Mouse (Mus musculus) T-helper 17 cell (primary cell): Measurements from ENCODE around the gene Palm2.

ENCODE experiments used
- in situ Hi-C, 2 experiments: fragments of 300-600 bp; cut with MboI, MseI; formaldehyde crosslinking; loops; 1 replicate in 1 of 2; 2 replicates in 1 of 2; pipeline ENCODE4 v1.15.1; 2025; ENCODE audit warnings: high pct_unique_total_duplicates in 2 of 2

The Palm2 gene

DNA sequence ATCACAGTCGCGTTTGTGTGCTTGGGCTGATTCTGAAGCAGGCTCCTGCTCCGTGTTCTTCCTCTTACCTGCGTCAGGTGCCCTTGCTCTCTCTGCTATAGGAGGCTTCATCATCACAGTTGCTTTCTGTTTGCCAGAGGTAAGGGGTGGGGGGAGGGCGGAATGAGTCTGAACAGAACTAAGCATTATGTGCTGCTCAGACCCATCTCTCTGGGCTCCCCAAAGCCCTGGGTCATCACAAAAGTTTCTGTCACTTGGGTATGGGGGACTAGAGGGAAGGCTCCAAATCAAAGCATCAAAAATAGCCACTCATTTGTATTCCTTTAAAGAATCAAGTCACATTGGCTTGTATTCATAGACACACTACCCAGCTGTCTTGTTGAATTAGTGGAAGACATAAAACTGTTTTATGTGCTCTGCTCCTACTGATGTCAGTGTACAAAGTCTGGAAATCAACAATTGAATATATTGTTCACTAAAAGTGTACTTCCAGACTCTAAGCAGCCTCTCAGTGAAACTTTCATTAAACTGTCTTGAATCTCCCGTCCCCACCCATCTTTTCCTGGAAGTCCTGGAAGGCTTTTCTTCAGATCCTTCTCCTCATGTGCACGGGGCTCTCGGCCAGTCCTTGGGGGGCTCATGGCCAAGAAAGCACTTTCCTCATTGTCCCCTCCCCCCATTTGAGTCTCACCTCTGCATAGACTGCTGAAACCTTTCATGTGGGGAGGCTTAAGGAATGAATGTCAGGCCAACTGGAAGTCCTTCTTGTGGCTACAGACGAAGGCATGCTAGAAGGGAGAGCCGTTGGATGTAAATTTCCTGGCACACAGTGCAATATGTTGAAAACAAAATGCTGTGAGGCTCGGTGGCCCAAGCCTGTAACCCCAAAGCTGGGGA, 269.8 kb downstream of the Palm2 start:
- in situ Hi-C loops: no loop called here

DNA sequence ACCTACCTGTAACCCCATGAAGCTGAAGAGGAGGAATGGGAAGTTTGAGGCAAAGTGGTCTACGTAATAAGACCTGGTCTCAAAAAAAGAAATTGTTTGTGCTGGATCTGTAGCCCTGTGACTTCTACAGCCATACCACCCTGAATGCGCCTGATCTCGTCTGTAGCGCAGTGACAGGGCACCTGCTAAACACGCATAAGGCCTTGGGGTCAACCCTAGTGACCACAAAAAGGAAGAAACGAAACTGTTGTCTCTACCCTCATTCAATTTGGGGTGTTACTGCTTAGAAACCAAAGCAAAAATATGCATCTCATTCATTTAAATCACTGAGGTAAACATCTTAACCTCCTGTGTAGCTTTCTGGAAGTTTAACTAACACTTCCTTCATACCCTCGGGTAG, 270.5 kb downstream of the Palm2 start:
- in situ Hi-C loops: no loop called here

DNA sequence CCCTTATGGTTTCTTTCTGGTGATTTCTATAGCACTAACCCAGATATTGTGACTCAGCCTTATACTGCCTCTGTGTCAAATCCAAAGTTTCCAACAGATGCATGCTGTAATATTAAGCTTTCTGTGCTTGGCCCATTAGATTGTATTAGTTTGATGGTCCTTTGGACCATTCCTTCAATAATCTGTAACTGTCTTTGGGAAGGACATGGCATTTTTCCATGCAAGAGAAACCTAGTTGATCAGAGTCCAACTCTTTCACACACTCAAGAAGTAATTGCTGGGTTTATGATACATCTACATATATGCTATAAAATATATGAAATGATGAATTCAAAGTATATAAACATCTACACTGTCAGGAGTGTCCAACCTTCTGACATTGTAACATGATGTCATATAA, 281.8 kb downstream of the Palm2 start:
- in situ Hi-C loops: no loop called here

DNA sequence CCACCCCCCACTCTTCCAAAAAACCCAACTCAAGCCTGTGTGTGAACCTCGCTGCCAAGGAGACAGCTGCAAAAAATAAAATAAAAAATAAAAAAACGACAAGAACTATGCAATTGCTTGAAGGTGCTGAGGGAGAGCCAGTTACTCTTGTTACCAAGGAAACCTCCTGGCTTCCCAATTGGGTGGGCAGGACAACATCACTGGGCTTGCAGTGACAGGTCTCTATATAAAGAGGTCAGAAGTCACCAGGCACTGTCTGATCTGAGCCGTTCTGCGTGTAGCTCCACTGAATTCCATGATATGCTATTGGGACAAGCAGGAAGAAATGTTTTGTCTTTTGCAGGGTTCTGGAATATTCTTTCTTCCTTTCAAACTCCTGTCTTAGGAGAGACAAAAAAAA, 282.7 kb downstream of the Palm2 start:
- in situ Hi-C loops: no loop called here

DNA sequence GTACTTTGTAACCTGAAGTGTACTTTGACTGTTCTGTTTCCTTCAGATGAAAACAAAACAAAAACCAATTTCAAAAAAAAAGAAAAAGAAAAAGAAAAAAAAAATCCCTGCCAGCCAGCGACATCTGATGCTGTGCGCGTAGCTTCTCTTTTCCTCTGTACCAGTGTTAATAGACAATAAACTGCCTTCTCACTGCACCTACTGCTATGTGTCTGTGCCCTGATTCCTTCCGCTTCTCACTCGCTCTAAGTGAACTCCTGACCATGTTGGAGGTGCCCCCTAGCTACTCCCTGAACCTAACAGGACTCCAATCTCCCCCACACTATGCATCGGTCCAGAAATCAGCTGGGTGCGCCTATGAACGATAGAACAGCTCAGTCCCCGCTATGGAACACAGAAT, 283.3 kb downstream of the Palm2 start, which contains the start of gene Akap2:
Gene Akap2 (plus strand): TSS at position 304 of the 400 bp plus-strand sequence.
- in situ Hi-C loops: no loop called here

DNA sequence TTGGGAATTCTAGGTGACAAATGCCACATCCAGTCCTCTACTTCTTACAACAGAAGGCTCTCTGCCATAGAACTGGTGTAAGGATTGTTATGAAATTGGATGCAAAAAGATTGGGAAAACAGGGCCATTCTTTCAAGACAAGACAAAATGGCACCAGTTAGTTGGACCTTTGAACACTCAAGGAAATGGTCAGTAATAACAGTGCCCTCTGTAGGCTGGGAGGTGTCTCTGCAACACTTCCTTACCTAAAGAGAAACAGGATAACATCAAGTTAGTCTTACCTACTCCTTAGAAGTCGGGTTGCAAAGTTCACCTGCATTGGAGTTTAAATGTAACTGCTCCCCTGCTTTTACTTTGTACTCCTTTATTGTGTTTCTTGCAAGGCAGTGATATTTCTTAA, 285.3 kb downstream of the Palm2 start:
- in situ Hi-C loops: no loop called here

DNA sequence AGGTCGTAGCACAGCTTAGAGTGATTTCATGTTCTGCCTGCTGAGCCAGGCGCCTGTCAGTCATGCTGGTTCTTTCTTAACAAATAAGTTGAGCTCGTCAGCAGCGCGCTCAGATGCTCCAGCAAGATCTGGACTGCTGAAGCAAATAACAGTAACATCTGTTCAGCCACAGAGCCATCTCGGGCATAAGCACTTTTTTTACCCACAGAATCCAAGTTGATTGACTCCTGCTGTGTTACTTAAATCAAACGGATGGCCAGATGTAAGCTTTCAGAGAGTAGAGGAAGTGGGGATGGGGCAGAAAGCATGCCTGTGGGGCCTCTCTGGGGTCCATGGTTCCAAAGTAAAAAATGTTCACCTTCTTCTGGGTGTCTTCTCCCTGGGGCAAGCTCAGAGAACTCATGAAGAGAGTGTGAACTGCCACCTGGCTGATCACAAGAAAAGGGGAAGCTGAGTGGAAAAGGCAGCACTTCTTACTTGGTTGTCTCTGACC, 286.9 kb downstream of the Palm2 start:
- in situ Hi-C loops: no loop called here

DNA sequence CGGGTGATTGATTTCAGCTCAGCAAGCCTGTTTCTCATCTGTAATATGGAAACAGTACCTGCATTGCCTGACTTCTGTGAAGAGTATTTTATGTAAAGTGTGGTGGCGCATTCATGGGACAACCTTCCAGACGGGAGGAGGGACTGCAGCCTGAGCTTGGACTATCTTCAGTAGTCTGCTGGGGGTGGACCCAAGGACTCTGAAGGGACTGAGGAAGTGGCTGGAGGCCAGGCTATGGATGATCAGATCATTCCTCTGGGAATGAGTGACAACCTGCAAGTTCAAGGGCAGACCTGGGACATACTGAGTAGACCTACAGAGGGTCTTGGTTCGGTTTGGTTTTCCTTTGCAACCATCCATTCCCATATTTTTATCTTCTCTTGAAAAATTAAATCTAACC, 288.2 kb downstream of the Palm2 start:
- in situ Hi-C loops: no loop called here

DNA sequence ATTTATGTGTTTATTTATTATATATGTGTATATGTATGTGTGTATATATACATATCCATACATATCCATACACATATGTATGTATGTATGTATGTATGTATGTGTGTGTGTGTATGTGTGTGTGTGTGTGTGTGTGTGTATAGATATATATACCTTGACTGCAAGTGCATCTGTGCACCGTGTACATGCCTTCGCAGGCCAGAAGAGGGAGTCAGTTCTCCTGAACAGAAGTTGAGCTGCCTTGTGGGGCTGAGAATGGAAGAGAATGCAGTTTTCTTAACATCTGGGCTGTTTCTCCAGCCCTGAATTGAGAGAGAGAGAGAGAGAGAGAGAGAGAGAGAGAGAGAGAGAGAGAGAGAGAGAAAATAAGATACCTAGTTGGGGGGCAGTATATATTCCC, 289.6 kb downstream of the Palm2 start:
- in situ Hi-C loops: no loop called here

DNA sequence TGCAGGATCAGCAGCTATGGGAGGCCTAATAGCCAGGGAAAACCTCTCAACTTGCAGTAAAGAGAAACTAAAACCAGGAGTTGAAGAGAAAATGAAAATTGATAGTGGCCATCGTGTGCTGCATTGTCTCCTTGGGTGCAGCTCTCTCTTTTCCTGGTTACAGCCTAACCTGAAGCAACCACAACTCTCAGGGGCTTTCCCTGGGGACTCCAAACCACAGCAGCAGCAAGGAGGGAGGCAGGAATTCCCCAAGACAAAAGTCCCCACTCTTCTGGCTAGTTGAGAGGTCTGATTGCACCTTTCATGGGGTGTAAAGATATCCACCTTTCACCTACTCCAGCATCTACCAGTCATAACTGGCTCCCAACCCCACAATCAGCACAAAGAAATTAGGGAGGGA, 291.5 kb downstream of the Palm2 start:
- in situ Hi-C loops: loop anchor here in 1 of 2 experiments (5.0 kb wide), 1 partner anchor 67 kb away; no protein-coding TSS in a partner anchor

DNA sequence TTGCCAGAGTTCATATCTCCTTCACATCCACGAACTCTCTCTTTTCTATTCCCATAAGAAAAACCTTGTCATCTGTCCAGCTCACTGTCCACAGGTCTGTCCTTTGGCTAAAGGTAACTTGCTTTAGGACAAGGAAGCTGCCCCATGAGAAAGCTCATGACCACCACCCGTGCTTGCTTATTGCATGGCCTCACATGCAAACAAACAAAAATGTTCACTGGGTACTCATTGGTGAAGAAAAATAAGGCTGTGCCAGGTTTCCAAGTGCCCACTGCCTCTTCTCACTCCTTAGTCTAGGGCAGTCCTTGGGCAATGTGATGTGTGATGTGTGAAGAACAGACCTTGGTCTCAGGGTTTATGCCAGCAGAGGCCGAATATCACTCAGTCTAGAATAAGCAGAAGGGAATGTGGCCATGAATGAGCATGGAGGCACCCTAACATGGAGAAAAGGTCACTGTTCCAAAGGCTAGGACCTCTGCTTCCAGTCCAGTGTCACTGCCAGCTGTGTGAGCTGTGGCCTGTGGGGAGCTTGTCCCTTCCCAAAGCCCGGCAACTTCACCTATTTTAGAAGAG, 294.6 kb downstream of the Palm2 start:
- in situ Hi-C loops: loop anchor here in 1 of 2 experiments (5.0 kb wide), 1 partner anchor 64 kb away; no protein-coding TSS in a partner anchor

DNA sequence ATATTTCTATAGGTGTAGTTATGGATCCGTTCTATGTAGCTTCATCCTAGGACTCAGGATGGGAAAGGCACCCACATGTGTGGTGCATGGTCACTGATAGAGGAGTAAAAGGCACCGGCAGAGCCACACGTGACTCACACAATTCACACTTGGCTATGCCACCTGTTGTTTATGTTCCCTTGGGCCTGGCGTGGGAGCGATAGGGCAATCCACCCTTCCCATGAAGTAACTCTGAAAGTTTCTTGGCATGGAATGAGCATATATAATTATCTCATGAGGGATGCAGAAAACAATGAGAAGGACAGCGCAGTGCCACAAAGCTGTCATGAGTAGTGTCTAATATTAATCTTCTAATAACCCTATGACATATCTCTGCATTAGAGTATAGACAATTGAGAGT, 296.0 kb downstream of the Palm2 start:
- in situ Hi-C loops: loop anchor here in 1 of 2 experiments (5.0 kb wide), 1 partner anchor 58 kb away; no protein-coding TSS in a partner anchor

DNA sequence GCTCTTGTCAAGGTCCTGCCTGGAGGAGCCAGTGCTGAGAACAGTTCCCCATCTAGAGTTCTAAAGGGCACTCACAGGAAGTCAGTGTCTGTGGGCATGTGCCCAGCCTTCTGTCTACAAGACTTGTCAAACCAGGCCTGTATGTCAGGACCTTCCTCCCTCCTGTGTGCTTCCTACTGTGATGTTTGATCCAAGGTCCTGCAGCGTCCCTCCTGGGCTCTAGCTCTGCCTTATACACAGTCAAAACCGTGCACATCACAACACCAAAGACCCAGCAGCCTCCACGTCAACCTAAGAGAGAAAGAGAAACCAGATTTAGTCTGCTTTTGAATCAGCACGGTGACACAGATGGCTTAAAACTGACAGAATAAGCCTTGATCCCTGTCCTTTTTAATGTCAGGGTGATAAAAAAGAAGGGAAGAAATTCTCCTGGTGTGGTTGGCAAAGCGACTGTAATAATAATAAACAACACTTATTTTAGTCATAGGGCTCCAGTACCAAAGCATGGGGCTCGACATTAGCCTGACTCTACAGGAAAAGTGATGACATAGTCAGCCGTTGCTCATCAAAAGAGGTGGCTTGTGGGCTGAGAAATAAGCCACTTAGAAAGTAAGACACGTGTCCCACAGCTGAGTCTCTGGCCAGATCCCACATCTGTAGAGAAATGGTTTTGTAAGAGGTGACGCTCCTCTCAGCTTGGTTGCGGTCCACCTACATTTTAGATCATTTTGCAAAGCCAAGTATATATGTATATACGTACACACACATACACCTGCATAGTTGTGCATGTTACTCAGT, 297.0 kb downstream of the Palm2 start:
- in situ Hi-C loops: loop anchor here in 1 of 2 experiments (5.0 kb wide), 1 partner anchor 59 kb away; no protein-coding TSS in a partner anchor

DNA sequence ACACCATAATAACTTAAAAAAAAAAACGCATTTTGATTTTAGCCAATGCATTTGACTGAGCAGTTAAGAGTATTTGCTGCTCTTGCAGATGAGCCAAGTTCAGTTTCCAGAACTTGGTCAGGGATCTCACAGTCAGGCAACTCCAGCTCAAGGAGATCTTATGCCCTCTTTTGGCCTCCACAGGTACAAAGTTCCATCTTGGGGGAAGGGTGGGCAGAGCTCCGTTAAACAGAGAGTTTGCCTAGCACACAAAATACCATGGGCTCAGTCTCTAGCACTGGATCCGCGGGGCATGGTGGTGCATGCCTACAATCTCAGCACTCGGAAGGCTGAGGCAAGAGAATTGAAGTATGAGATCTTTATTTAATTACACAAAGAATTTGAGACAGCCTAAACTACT, 298.3 kb downstream of the Palm2 start:
- in situ Hi-C loops: loop anchor here in 1 of 2 experiments (5.0 kb wide), 1 partner anchor 60 kb away; no protein-coding TSS in a partner anchor

DNA sequence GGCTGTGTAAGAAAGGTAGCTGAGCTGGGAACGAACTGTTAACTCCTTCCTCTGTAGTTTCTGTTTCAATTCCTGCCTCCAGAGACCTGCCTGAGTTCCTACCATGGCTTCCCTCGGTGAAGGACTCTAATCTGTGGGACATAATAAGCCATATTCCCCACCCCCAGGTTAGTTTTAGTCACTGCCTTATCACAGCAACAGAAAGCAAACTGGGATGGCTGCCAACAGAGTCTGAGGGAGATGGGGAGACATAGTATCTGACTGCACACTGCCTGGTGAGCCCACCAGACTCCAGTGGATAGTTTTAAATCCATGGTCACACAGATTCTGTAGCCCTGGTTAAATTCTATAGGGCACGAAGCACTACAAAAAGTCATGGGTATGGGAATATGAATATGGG, 299.4 kb downstream of the Palm2 start:
- in situ Hi-C loops: loop anchor here in 1 of 2 experiments (5.0 kb wide), 1 partner anchor 61 kb away; no protein-coding TSS in a partner anchor

DNA sequence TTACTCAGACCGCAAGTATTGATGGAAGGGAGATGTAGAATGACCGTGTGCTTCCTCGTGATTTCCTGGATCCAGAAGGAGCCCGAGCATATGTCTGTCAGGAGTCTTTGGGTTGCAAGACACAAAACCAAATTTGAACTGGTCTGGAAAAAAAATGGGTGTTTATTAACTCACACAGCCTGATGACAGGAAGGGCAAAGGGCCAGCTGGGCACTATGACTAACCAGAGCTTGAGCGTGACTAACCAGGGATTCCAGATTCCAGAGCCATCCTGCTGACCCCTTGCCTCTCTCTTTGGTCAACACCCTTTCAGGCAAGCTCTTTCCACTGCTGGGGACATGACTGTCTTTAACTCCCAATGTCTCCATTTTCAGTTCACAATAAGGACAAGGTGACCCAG, 301.4 kb downstream of the Palm2 start:
- in situ Hi-C loops: no loop called here

DNA sequence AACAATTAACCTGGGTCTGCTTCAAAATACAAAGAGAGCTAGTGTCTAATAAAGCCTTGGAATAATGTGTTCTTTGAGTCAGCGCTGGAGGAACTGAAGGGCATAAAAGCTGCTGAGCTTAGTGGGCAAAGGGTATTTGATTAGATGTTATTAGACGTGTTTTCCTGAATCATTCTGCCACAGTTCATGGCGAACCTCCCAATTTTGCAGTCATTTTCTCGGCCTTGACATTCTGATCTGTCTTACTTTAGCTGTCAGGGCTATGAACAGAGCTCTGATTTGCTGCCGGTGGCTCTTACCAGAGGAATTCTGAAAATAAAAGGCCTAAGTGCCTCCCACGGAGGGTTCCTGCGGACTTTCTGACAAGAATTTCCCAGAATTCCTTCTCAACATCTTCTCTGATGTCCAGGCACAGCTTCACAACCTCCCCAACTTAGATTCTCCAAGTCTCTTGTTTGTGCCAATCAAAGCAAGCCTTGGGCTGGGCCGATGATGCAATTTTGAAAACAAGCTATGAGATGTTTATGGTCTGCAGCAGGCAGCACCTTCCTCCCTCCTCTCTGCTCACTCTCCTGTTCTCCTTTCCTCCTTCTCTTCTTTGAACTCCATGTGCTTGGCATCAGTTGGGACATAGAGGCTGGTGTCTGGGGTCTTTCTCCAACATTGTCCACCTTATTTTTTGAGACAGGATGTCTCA, 305.0 kb downstream of the Palm2 start:
- in situ Hi-C loops: no loop called here

DNA sequence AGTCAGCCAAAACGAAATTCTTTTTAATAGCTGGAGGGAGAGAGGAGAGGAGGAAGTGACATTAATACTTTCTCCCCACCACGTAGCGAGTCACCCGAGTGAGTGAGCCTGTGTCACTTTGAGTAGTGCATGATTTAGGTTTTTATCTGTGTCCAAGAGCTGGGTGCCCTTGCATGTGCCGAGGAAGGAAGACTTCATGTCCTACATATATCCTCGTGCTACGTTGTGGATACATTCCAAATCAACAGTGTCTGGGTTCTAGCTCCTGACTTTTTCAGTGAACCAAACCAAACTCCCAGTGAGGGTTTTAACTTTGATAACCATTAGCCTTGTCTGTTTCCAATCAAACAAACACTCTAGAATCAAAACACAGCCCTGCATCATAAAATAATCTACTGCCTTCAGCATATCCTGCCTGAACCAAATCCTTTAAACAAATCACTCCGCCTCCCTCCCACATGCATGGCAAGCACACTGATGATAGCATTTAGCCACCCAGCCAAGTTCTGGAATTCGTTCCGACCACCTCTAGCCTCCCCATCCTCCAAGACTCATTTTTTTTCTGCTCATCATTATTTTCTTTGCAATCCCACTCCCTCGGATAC, 309.4 kb downstream of the Palm2 start:
- in situ Hi-C loops: no loop called here

DNA sequence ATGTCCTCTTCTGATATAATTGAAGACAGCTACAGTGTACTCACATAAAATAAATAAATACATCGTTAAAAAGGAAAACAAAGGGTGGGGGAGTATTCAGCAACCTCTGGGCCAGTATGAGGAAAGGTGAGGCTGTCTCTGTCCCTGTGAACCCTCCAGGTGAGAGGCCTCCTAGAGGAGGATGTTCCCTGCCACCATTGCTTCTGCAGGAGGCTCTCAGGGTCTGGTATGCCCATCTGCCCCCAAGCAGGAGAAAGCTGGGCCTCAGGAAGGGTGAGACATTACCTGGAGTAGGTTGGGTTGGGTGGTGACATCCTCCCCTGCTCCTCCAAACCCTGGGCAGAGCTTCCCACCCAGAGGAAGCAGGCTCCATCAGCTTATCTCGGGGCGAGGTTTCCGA, 316.6 kb downstream of the Palm2 start:
- in situ Hi-C loops: no loop called here

DNA sequence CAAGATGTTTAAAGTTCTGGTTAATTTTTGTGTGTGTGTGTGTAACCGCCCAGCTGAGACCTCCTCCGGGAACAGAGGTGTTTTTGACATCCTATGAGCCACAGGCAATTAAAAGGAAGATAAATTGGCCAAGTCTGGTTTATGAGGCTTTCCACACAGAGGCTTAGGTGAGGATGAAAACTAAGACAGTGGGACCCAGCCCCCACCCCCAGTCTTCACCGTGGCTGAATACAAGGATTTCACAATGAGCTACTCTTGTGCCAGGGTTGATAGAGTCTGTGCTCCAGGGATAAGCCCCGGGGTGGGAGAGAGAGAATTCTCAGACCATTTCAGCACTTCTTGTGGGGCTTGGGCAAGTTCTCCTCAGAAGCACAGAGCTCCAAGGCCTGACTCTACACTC, 317.0 kb downstream of the Palm2 start:
- in situ Hi-C loops: no loop called here

DNA sequence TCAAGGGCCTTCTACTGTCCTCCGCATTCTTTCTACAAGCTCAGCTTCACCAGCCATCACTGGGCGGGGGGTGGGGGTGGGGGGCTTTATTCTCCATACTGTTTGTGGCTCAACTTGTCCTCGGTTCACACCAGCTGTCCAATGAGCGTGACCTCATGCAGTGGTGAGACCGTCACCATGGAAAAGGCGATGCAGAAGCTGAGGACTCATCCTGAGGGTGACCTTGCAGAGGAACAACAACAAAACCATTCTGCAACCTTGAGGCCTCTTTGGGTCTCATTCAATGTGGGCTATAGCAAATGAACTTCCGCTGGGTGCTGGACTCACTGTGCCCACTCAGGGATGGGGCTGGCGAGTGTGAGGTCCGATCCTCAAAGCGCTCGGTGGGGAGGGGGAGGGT, 317.5 kb downstream of the Palm2 start:
- in situ Hi-C loops: no loop called here
